Mouse (Mus musculus): ENCODE measurements around the gene Copb1. TPM values are rescaled to one million over a fixed set of nuclear protein-coding genes. Genes with fewer than 3 reads are reported as not detected.

Copb1 gene
- polyA plus RNA-seq, 1 experiment from 2014 or later: 116 TPM

GRCm38 (mm10) chr7:114194224-114194623 lies 60.3 kb downstream of the Copb1 start:
- WGBS: 68% methylated on average over 4 of the region's 4 CpGs
- Histone ChIP-seq H3K27me3 (replicated peaks; ENCODE audit: control insufficient read depth, insufficient read depth, low read length) (no peaks in the 10 kb centered on the region), H3K36me3 (ENCODE audit: control insufficient read depth, insufficient read depth, low read length) (no peaks in the 10 kb centered on the region), H3K4me1 (replicated peaks; ENCODE audit: control insufficient read depth, insufficient read depth, low read length) (no peaks in the 10 kb centered on the region), H3K9me3 (ENCODE audit: control insufficient read depth, low read length) (no peaks in the 10 kb centered on the region), H3K27ac (ENCODE audit: low read depth) (no peak overlapping the region), H3K4me2 (ENCODE audit: low read length) (no peak overlapping the region), H3K4me3 (ENCODE audit: low read depth, low read length) (no peak overlapping the region), H3K9ac (ENCODE audit: low read length) (no peak overlapping the region)
- no peak for ATAC-seq (replicated peaks; ENCODE audit: low FRiP score, low TSS enrichment, low read depth)
- DNase-seq (ENCODE audit: low spot score): no peak

- Histone ChIP-seq H3K4me1 (replicated peaks; ENCODE audit: control insufficient read depth, insufficient read depth, low read length) (no peaks in the 10 kb centered on the region), H3K4me2 (ENCODE audit: low read length) (no peak overlapping the region), H3K4me3 (ENCODE audit: low read depth, low read length) (no peak overlapping the region), H3K9me3 (ENCODE audit: control insufficient read depth, low read length) (no peaks in the 10 kb centered on the region), H3K27ac (ENCODE audit: low read depth) (no peak overlapping the region), H3K9ac (ENCODE audit: low read length) (no peak overlapping the region), H3K27me3 (replicated peaks; ENCODE audit: control insufficient read depth, insufficient read depth, low read length) (no peaks in the 10 kb centered on the region), H3K36me3 (ENCODE audit: control insufficient read depth, insufficient read depth, low read length) (no peaks in the 10 kb centered on the region)
- WGBS: 87% methylated on average over 6 of the region's 6 CpGs
- no peak for ATAC-seq (replicated peaks; ENCODE audit: low FRiP score, low TSS enrichment, low read depth)
- DNase-seq (ENCODE audit: low spot score): no peak
These were observed 61.0 kb downstream of the Copb1 start for GRCm38 (mm10) chr7:114193284-114194067.

DNA sequence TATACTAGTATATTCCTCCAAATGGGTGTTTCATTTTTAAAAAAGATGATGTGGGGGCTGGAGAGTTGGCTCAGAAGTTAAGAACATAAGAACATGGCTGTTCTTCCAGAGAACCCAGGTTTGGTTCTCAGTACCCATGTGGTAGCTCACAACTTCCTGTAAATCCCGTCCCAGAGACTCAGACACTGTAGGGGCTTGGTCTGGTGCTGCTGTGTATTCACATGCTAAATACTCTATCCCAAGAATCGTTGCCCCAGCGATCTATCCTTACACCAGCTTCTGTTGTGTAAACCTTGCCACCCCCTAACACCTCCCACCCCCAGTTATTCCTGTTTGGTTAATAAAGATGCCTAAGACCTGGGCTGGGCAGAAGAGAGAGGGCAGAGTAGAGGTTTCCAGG lies 61.9 kb downstream of the Copb1 start:
- WGBS: 47% methylated on average over 3 of the region's 3 CpGs
- Histone ChIP-seq H3K4me2 (ENCODE audit: low read length) (no peak overlapping the region), H3K9ac (ENCODE audit: low read length) (no peak overlapping the region), H3K27me3 (replicated peaks; ENCODE audit: control insufficient read depth, insufficient read depth, low read length) (no peaks in the 10 kb centered on the region), H3K9me3 (ENCODE audit: control insufficient read depth, low read length) (no peaks in the 10 kb centered on the region), H3K4me3 (ENCODE audit: low read depth, low read length) (no peak overlapping the region), H3K36me3 (ENCODE audit: control insufficient read depth, insufficient read depth, low read length) (no peaks in the 10 kb centered on the region), H3K4me1 (replicated peaks; ENCODE audit: control insufficient read depth, insufficient read depth, low read length) (no peaks in the 10 kb centered on the region), H3K27ac (ENCODE audit: low read depth) (no peak overlapping the region)
- ATAC-seq (replicated peaks; ENCODE audit: low FRiP score, low TSS enrichment, low read depth) (no peak), DNase-seq (ENCODE audit: low spot score) (no peak)

DNA sequence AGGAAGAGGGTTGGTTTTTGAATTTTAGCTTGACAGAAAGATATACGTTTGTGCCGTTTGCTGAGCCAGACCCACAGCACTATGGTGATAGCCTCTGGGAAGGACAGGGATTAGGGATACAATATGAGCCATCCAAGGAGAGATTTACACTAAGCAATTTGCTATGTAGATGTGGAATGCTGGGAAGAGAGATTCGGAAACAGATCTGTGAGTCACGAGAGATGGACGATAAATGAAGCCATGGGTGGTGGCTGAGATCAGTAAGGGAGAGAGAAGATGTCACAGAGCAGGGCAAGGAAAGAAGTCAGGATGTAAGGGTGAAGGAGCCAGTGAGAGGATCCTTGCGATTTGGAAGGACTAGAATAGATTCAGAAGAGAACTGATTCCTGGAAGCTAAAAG lies 71.1 kb downstream of the Copb1 start:
- no peak for DNase-seq (ENCODE audit: low spot score)

GRCm38 (mm10) chr7:114182708-114183107 lies 71.8 kb downstream of the Copb1 start:
- H3K4me3 ChIP-seq (ENCODE audit: low read depth, low read length): no peak overlapping the region
- ATAC-seq (replicated peaks; ENCODE audit: low FRiP score, low TSS enrichment, low read depth) (no peak), DNase-seq (ENCODE audit: low spot score) (no peak)
- H3K9ac ChIP-seq (ENCODE audit: low read length): no peak overlapping the region
- H3K27ac ChIP-seq (ENCODE audit: low read depth): no peak overlapping the region
- H3K4me1 ChIP-seq (replicated peaks; ENCODE audit: control insufficient read depth, insufficient read depth, low read length): peaks cover 18% of the 10 kb centered on the region
- H3K4me2 ChIP-seq (ENCODE audit: low read length): no peak overlapping the region
- 83% methylated on average over 3 of the region's 3 CpGs for WGBS
- no peaks in the 10 kb centered on the region for H3K36me3 ChIP-seq (ENCODE audit: control insufficient read depth, insufficient read depth, low read length)
- H3K9me3 ChIP-seq (ENCODE audit: control insufficient read depth, low read length): no peaks in the 10 kb centered on the region
- no peaks in the 10 kb centered on the region for H3K27me3 ChIP-seq (replicated peaks; ENCODE audit: control insufficient read depth, insufficient read depth, low read length)

More for the DNA sequence above, 71.1 kb downstream of the Copb1 start:
- no peak for ATAC-seq (replicated peaks; ENCODE audit: low FRiP score, low TSS enrichment, low read depth)
- 62% methylated on average over 6 of the region's 6 CpGs for WGBS
- no peak overlapping the region for H3K27ac ChIP-seq (ENCODE audit: low read depth)
- no peak overlapping the region for H3K4me3 ChIP-seq (ENCODE audit: low read depth, low read length)
- H3K4me2 ChIP-seq (ENCODE audit: low read length): no peak overlapping the region
- no peaks in the 10 kb centered on the region for H3K9me3 ChIP-seq (ENCODE audit: control insufficient read depth, low read length)
- H3K9ac ChIP-seq (ENCODE audit: low read length): no peak overlapping the region
- no peaks in the 10 kb centered on the region for H3K36me3 ChIP-seq (ENCODE audit: control insufficient read depth, insufficient read depth, low read length)
- no peaks in the 10 kb centered on the region for H3K27me3 ChIP-seq (replicated peaks; ENCODE audit: control insufficient read depth, insufficient read depth, low read length)
- H3K4me1 ChIP-seq (replicated peaks; ENCODE audit: control insufficient read depth, insufficient read depth, low read length): peaks cover 18% of the 10 kb centered on the region

DNA sequence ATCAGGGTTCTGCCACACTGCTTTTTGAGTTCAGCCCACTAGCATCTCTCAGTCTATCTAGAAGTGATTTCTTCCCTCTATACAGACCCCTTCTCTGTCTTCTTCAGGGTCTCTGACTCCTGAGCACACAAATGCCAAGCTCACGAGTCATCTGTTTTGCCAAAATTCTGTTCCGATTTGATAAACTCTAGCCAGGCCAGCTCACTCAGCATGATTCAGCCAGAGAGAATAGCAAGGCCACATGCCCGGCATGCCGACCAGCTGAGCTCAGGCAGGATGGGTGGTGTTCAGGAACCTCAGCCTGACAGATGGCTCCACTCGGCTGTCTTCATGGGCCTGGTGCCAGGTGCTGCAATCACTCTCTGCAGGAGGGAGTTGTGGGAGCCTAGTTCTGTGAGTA lies 73.1 kb downstream of the Copb1 start:
- H3K27ac ChIP-seq (ENCODE audit: low read depth): 0 out of 2 replicates have a peak overlapping the region, but pooled peaks have one; percentile 19
- H3K9me3 ChIP-seq (ENCODE audit: control insufficient read depth, low read length): no peaks in the 10 kb centered on the region
- DNase-seq (ENCODE audit: low spot score) (peak; percentile 80), ATAC-seq (replicated peaks; ENCODE audit: low FRiP score, low TSS enrichment, low read depth) (peak; percentile 81)
- no peak overlapping the region for H3K4me2 ChIP-seq (ENCODE audit: low read length)
- H3K4me1 ChIP-seq (replicated peaks; ENCODE audit: control insufficient read depth, insufficient read depth, low read length): peaks cover 18% of the 10 kb centered on the region
- no peaks in the 10 kb centered on the region for H3K27me3 ChIP-seq (replicated peaks; ENCODE audit: control insufficient read depth, insufficient read depth, low read length)
- WGBS: 13% methylated on average over 5 of the region's 5 CpGs
- H3K4me3 ChIP-seq (ENCODE audit: low read depth, low read length): no peak overlapping the region
- no peak overlapping the region for H3K9ac ChIP-seq (ENCODE audit: low read length)
- no peaks in the 10 kb centered on the region for H3K36me3 ChIP-seq (ENCODE audit: control insufficient read depth, insufficient read depth, low read length)

GRCm38 (mm10) chr7:114176588-114176987 lies 77.9 kb downstream of the Copb1 start:
- Histone ChIP-seq H3K9me3 (ENCODE audit: control insufficient read depth, low read length) (no peaks in the 10 kb centered on the region), H3K9ac (ENCODE audit: low read length) (no peak overlapping the region), H3K27me3 (replicated peaks; ENCODE audit: control insufficient read depth, insufficient read depth, low read length) (no peaks in the 10 kb centered on the region), H3K36me3 (ENCODE audit: control insufficient read depth, insufficient read depth, low read length) (no peaks in the 10 kb centered on the region), H3K4me2 (ENCODE audit: low read length) (no peak overlapping the region), H3K27ac (ENCODE audit: low read depth) (no peak overlapping the region), H3K4me1 (replicated peaks; ENCODE audit: control insufficient read depth, insufficient read depth, low read length) (peaks cover 13% of the 10 kb centered on the region), H3K4me3 (ENCODE audit: low read depth, low read length) (no peak overlapping the region)
- no peak for DNase-seq (ENCODE audit: low spot score)
- 71% methylated on average over 2 of the region's 2 CpGs for WGBS
- ATAC-seq (replicated peaks; ENCODE audit: low FRiP score, low TSS enrichment, low read depth): no peak

- no peak overlapping the region for H3K4me3 ChIP-seq (ENCODE audit: low read depth, low read length)
- no peak overlapping the region for H3K4me2 ChIP-seq (ENCODE audit: low read length)
- 25% methylated on average over 8 of the region's 8 CpGs for WGBS
- H3K9ac ChIP-seq (ENCODE audit: low read length): no peak overlapping the region
- H3K27ac ChIP-seq (ENCODE audit: low read depth): peak overlapping the region; percentile 63
- H3K27me3 ChIP-seq (replicated peaks; ENCODE audit: control insufficient read depth, insufficient read depth, low read length): no peaks in the 10 kb centered on the region
- no peak for DNase-seq (ENCODE audit: low spot score)
- H3K9me3 ChIP-seq (ENCODE audit: control insufficient read depth, low read length): no peaks in the 10 kb centered on the region
- no peak; the same call in 1 of the 2 replicates for ATAC-seq (replicated peaks; ENCODE audit: low FRiP score, low TSS enrichment, low read depth)
- H3K36me3 ChIP-seq (ENCODE audit: control insufficient read depth, insufficient read depth, low read length): no peaks in the 10 kb centered on the region
- peaks cover 10% of the 10 kb centered on the region for H3K4me1 ChIP-seq (replicated peaks; ENCODE audit: control insufficient read depth, insufficient read depth, low read length)
These were observed 83.0 kb downstream of the Copb1 start for GRCm38 (mm10) chr7:114171354-114172097.
